Mouse (Mus musculus): ENCODE measurements at regions not wholly inside any gene's neighbourhood (a gene's known extent, or its start where the extent isn't known, plus 50 kb on each side); places are given as distances from the start of the nearest gene placed in this dataset.

DNA sequence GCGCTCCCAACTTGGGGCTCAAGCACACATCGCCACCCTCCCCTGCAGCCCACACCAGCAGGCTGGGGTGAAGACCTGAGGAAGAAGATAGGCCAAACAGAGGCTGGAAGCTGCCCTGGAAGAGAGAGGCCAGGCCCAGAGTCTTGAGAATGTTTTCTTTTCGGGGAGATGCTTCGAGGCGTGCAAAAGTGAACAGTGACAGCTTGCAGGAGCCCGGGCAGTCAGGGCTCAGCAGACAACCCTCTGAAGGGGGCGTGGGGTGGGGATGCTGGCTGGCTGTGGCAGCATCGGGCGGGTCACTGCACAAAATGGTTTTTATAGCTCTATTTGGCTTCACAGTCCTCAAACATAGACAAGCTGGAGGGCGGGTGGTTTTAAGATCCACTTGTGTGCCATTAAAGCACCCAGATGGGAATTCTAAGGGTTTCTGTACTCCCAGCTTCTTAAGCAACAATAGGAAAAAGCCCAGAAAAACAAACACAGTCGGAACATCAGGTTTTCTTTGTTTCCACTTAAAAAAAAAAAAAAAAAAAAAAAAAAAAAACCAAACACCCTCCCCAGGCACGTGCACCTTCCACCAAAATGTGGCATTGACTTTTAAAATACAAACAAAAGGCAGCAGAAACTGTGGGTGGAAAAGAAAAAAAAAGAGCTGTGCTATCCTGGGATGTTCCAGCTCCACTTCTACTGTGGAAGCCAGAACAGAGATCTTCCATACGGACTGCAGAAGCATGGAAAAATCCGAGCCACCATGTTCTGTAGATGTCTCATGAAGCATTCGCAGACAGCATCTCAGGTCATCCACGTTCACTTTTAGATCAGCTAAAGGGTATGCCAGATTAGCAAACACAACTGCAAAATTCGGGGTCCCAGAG lies 123.5 kb downstream of the Ly86 start:
- DNase-seq = peak; percentile 77

GRCm38 (mm10) chr13:37470230-37470907 lies 125.4 kb downstream of the Ly86 start:
- no peak for DNase-seq

DNA sequence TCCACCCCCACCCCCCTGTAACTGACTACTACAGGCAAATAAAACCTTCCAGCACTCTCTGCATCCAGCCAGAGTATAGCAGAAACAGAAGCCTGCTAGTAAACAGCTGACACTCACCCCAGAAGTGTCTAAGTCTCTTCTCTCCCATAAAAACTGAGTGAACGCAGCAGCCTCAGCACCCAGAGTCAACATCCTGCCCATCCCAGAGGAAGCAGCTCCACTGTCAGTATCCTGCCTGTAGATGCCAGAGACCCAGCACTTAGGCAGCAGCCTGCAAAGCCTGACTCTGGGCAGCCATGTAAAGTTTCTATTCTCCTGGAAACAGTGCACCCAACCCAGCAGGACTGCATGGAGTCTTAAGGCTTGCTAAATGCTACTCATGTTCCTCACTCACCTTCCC lies 128.4 kb downstream of the Ly86 start:
- DNase-seq = peak; percentile 59

DNA sequence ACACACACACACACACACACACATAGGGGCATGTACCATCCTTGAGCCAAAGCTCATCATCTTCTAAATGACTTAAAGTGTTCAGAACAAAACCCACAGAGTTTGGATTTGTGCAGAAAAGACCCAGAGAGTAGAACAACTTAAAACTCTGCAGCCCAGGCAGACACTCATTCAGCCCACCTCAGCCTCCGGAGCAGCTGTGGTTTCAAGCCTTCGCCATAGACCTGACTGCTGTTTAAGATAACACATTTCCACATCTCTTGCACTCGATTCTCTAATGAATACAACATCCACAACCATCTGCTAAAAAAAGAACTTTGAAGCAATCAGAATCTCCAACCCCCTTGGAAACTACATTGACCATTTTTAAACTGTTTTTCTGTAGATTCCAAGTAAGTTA lies 130.8 kb downstream of the Ly86 start:
- no peak for DNase-seq

DNA sequence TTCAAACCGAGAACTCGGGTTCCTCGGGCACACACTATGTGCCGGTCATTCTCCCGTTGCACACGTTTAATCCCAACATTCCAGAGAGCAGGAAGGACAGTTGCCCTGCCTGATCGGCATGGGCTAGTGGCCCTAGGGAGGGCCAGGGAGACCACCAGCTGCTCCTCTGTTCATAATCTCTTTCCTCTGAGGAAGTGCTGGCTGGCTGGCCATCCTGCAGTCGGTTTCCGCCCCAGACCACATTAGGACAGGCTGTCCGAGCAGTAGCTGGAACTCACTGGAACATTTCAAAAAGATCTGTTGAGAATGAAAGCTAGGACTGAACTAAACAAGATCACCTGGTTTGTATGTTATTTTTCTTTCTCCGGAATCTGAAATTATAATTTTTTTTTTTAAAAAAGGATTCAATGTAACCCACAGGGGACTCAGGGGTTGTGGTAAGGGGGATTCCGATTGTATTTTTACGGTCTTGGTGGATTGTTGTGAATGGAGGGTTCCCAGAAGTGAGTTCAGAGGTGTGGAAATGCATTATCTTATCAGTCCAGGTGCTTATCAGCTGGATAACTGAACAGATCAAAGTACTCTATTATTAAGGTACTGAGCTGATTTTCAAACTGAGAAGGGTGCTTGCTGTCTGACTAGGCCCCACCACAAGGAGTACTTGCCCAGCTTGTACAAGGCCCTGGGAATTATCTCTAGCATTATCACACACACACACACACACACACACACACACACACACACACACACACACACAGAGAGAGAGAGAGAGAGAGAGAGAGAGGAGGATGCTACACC lies 131.4 kb downstream of the Ly86 start:
- DNase-seq = peak; percentile 64

GRCm38 (mm10) chr13:37477342-37477741 lies 132.3 kb downstream of the Ly86 start:
- no peak for DNase-seq

GRCm38 (mm10) chr13:37477749-37478548 lies 132.9 kb downstream of the Ly86 start:
- peak; percentile 83 for DNase-seq

DNA sequence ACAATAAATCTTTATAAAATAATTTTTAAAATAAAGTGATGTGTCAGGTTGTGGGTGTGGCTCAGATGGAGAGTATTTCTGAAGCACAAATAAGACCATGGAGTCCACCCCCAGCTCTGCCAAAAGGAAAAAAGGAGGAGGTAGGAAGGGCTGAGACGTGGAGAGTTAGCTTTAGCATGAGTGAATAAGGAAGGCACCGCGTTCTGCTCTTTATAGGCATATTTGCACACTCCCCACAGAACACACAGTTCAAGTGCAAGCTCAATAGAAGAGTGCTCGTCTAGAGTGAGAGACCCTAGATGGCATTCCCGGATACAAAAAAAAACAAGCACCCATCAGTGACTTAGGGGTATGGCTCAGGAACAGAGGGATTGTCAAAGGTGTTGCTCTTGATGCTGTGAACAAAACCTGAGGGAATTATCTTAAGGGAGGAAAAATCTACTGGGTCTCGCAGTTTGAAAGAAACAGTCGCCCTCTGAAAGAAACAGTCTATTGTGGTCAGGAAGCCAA lies 134.2 kb downstream of the Ly86 start:
- no peak for DNase-seq

- DNase-seq = peak; percentile 32
Measured at GRCm38 (mm10) chr13:37481514-37481913, 136.5 kb downstream of the Ly86 start.

DNA sequence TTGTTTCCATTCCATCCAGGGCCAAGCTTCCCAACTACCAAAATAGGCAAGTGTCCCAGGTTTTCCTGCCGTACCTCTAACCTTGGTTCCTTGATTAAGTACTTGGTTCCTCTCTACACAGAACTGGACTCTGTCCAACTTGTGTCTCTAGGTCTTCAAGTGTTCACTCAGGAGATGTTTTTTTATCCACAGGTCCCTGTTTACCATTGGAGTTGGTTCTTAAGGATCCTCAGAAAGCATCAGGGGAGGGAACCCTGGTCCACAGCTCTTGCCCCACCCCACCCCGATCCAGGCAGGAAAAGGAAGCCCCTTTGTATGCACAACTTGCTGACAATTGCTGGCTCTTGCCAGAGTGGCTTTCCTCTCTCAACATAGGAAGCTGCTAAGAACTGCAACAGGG lies 137.0 kb downstream of the Ly86 start:
- DNase-seq = peak; percentile 88

DNA sequence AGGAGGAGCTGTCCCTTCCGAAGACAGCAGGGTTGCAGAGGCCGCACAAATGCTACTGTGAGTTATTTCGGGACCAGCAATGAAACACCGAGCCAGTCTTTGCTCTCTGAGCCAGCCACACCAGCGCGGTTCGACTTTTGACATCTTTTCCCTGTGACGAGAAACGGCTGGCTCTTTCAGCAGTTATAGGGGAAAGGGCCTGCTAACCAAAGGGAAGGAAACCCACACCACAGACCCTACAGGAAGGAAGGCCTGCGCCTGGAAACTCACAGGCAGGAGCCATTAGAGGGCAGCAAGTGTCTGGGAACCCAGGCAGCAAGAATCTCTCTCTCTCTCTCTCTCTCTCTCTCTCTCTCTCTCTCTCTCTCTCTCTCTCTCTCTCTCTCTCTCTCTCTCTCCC lies 137.6 kb downstream of the Ly86 start:
- peak; percentile 92 for DNase-seq

DNA sequence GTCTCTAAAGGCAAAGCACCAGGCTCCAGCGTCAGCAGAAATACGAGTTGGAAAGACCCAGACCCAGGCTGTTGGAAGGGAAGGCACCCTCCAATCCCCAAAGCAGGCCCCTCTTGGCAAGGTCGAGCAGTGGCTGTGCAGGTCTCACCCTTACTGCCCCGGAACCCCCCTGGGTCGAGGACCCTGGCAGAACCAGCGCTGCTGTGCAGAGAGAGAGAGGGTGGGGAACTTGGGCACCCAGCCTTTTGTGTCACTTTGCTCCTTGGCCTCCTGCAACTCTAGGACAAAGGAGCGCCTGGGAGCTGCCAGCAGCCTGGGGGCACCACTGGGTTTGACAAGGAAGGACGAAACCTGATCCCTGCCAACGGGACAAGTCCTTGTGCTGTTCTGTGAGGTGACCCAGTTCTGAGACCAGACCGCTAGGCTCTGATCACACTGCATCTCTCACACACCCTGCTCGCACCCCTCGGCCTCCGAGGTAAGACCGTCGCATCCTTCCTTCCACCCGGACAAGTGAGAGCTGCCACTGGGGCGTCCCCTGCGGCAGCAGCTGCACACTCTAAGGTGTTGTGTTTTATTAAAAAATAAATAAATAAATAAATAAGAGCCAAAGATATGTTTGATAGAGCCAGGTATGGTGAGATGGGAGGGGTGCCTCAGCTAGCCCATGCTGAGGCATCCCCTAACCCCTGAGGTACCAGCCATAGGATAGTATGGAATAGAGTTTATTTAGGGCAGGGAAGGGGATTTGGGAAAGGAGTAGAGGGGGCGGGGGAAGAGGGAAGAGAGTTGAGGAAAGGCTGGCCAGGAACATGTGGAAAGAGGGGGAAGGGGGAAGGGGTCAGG lies 138.2 kb downstream of the Ly86 start:
- peak; percentile 81 for DNase-seq

GRCm38 (mm10) chr13:37484631-37485030 lies 139.6 kb downstream of the Ly86 start:
- no peak for DNase-seq

- DNase-seq = no peak
Measured at GRCm38 (mm10) chr13:37492115-37493001, 147.3 kb downstream of the Ly86 start.

GRCm38 (mm10) chr13:37493331-37493730 lies 148.3 kb downstream of the Ly86 start:
- no peak for DNase-seq

GRCm38 (mm10) chr13:37495272-37495932 lies 150.4 kb downstream of the Ly86 start:
- peak; percentile 71 for DNase-seq

DNA sequence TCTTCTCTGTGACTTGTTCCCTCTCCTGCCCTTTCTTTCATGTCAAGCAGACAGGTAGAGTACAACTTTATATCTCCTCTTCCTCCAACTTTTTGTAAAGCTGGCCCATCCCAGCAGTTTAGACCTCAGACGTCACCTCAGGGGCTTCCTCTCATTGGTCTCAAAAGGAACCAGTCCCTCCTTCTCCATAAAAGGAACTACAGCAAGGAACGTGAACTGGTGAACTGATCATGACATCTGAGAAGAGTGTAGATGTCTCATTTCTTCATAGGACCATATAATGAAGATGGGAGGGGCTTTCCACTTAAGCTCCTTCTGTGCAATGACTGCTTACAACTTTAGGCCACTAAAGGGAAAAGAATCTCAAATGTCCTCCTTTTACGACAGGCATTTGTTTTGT lies 153.0 kb downstream of the Ly86 start:
- no peak for DNase-seq

- no peak for DNase-seq
Measured at GRCm38 (mm10) chr13:37500668-37501286, 155.8 kb downstream of the Ly86 start.

DNA sequence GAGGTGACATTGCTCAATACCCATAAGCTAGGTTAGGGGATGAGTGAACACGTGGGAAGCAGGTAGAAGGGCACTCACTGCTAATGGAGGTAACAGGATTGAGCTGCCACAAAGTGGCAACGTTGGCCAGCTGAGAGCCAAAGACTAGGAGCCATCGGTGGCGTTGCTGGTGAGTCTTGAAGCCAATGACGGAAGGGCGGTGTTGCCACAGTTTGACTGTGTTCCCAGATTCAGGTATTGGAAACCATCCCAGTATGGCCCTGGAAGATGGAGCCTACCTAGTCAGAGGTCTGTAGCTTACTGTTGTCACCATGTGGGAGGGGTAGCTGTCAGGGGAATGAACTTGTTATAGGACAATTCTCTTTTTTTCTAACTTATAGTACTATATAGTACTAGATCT lies 158.4 kb downstream of the Ly86 start:
- DNase-seq = no peak

All from lung, postnatal 10 days (tissue).